8 mouse cellular contexts compared by ENCODE assay signal in the genomic region with DNA sequence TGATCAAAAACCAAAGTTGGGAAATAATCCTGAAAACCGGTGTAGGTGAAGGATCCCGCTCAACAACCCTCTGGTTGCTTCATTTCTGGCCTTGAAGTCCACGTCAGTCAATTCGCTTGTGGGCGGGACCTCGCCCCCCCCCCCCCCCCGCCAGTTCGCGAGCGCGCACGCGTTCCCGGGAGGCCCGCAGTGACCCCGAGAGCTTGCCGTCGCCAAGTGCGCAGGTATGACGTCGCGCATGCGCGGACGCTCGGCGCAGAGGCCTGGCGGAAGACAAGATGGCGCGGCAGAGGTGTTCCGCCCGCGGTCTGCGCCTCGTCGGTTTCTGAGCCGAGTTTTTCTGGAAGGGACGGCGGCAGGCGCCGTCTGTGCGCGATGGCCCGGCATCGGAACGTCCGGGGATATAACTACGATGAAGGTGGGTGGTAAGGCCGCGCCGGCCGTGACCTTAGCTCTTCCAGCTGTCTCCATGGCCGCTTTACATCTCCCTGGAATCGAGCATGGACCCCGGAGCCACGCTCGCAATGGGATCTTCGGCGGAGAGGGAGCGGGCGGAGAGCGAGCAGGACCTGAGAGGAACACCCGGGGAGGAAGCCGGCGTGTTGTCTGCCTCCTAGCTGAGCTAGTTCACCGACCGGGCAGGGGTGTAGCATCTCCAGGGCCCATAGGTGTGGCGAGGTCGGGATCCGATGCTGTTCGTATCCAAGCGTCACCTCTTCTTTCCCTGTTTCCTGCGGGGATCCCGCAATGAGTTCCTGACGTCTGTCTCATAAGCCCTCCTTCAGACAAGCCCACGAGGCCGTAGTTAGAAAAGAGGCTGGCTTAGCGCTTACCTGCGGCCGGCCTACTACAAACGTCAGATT. TPM values are rescaled to one million over a fixed set of nuclear protein-coding genes. Genes with fewer than 3 reads are reported as not detected.
DNase-seq lines count a peak whose midpoint lies in the region; ATAC-seq and TF ChIP-seq lines count a peak whose summit lies in the region.

A gene (plus strand): TSS at position 221 of the 863 bp plus-strand sequence.

- WGBS in forebrain, embryonic 16.5 days: under 1% methylated on average over 71 of the region's 81 CpGs
- under 1% methylated on average over 69 of the region's 81 CpGs for WGBS in lung, embryonic 14.5 days
- WGBS in olfactory bulb, adult 2 months: under 1% methylated on average over 81 of the region's 81 CpGs
- under 1% methylated on average over 81 of the region's 81 CpGs for WGBS in thymus, adult 2 months

- H3K9me3 ChIP-seq in G1E (replicated peaks): no peaks in the 10 kb centered on the region
- H3K9me3 ChIP-seq in forebrain, embryonic 16.5 days (ENCODE audit: control insufficient read depth, low read length): no peaks in the 10 kb centered on the region
- no peaks in the 10 kb centered on the region for H3K9me3 ChIP-seq in lung, embryonic 14.5 days (ENCODE audit: low read depth, low read length)

- H3K4me2 ChIP-seq in forebrain, embryonic 16.5 days (ENCODE audit: low read length): peak within 1 kb of the TSS; percentile 76
- peak within 1 kb of the TSS; percentile 78 for H3K4me2 ChIP-seq in lung, embryonic 14.5 days

- H3K27me3 ChIP-seq in G1E (ENCODE audit: insufficient read depth, low read length): no peaks in the 10 kb centered on the region
- no peaks in the 10 kb centered on the region for H3K27me3 ChIP-seq in forebrain, embryonic 16.5 days (replicated peaks; ENCODE audit: control insufficient read depth, insufficient read depth, low read length)
- no peaks in the 10 kb centered on the region for H3K27me3 ChIP-seq in lung, embryonic 14.5 days (ENCODE audit: insufficient read depth, low read length)
- H3K27me3 ChIP-seq in thymus, adult 2 months (ENCODE audit: control insufficient read depth, insufficient read depth, low read length): no peaks in the 10 kb centered on the region

- TF ChIP-seq POLR2A in olfactory bulb, adult 2 months (IDR thresholded peaks at IDR 0.05; ENCODE audit: insufficient read depth, low read depth, low read length): peak; percentile 56; the same call in 1 of the 2 replicates
- TF ChIP-seq POLR2A in thymus, adult 2 months (IDR thresholded peaks at IDR 0.05; ENCODE audit: control insufficient read depth, extremely low read depth, insufficient read depth, low read length, poor library complexity): no peak; the same call in 1 of the 2 replicates

- intact Hi-C loops in heart, postnatal 36 days (cut with DNase I): loop anchor here (5.0 to 10.0 kb wide), 2 partner anchors 861 to 981 kb away; a partner anchor contains a TSS

- H3K4me1 ChIP-seq in G1E (ENCODE audit: insufficient read depth, low read depth, low read length): peaks cover 49% of the 10 kb centered on the region
- H3K4me1 ChIP-seq in forebrain, embryonic 16.5 days (replicated peaks; ENCODE audit: control insufficient read depth, insufficient read depth, low read length): peaks cover 13% of the 10 kb centered on the region
- H3K4me1 ChIP-seq in lung, embryonic 14.5 days (ENCODE audit: insufficient read depth): peaks cover 5% of the 10 kb centered on the region; the same call in 1 of the 2 replicates
- no peaks in the 10 kb centered on the region for H3K4me1 ChIP-seq in olfactory bulb, adult 2 months (ENCODE audit: control insufficient read depth, insufficient read depth, low read length)
- peaks cover 4% of the 10 kb centered on the region for H3K4me1 ChIP-seq in thymus, adult 2 months (replicated peaks; ENCODE audit: control insufficient read depth, insufficient read depth, low read length)

- peak within 1 kb of the TSS; percentile 72 for H3K9ac ChIP-seq in forebrain, embryonic 16.5 days (replicated peaks; ENCODE audit: low read depth, low read length)
- H3K9ac ChIP-seq in lung, embryonic 14.5 days: peak within 1 kb of the TSS; percentile 86

- peak; percentile 62 for ATAC-seq in G1E (ENCODE audit: extremely low read depth, insufficient number of reproducible peaks, low FRiP score, poor library complexity, severe bottlenecking)
- ATAC-seq in forebrain, embryonic 16.5 days: peak; percentile 98
- ATAC-seq in lung, embryonic 14.5 days (ENCODE audit: insufficient read depth): peak; percentile 97

- H3K36me3 ChIP-seq in G1E (replicated peaks): peaks cover 36% of the 10 kb centered on the region
- H3K36me3 ChIP-seq in forebrain, embryonic 16.5 days (ENCODE audit: control insufficient read depth, insufficient read depth): 0 out of 2 replicates have a peak, but pooled peaks cover 6% of the 10 kb centered on the region
- H3K36me3 ChIP-seq in lung, embryonic 14.5 days (ENCODE audit: insufficient read depth): peaks cover 10% of the 10 kb centered on the region
- peaks cover 11% of the 10 kb centered on the region; the same call in 1 of the 2 replicates for H3K36me3 ChIP-seq in thymus, adult 2 months (ENCODE audit: control insufficient read depth, insufficient read depth, low read length)

- H3K4me3 ChIP-seq in G1E (ENCODE audit: low read depth, low read length): peak within 1 kb of the TSS; percentile 99
- H3K4me3 ChIP-seq in forebrain, embryonic 16.5 days (replicated peaks; ENCODE audit: low read length): peak within 1 kb of the TSS; percentile 64
- peak within 1 kb of the TSS; percentile 87 for H3K4me3 ChIP-seq in layer of hippocampus, adult 2 months
- H3K4me3 ChIP-seq in lung, embryonic 14.5 days (ENCODE audit: low read depth, low read length): peak within 1 kb of the TSS; percentile 93
- peak within 1 kb of the TSS; percentile 94 for H3K4me3 ChIP-seq in olfactory bulb, adult 2 months (ENCODE audit: insufficient read depth, low read depth, low read length)
- H3K4me3 ChIP-seq in thymus, adult 2 months (ENCODE audit: control insufficient read depth, insufficient read depth, low read length): peak within 1 kb of the TSS; percentile 97

- no peak for TF ChIP-seq CTCF in G1E (IDR thresholded peaks at IDR 0.05; ENCODE audit: low read depth, low read length)
- no peak for TF ChIP-seq CTCF in layer of hippocampus, adult 2 months (conservative IDR thresholded peaks at IDR 0.05)
- TF ChIP-seq CTCF in lung, embryonic 14.5 days (IDR thresholded peaks at IDR 0.05; ENCODE audit: low read depth): no peak
- no peak for TF ChIP-seq CTCF in olfactory bulb, adult 2 months (IDR thresholded peaks at IDR 0.05; ENCODE audit: insufficient read depth, low read depth, low read length)
- no peak for TF ChIP-seq CTCF in thymus, adult 2 months (IDR thresholded peaks at IDR 0.05; ENCODE audit: borderline replicate concordance, control insufficient read depth, extremely low read depth, insufficient read depth, low read length, poor library complexity)

- DNase-seq in G1E (ENCODE audit: low spot score): peak; percentile 87
- DNase-seq in cerebellum, adult 18-20 months: peak; percentile 91 to 97
- peak; percentile 91 for DNase-seq in heart, postnatal 36 days
- peak; percentile 89 to 92 for DNase-seq in layer of hippocampus, adult 2 months (ENCODE audit: low spot score in 2 of 2)
- DNase-seq in lung, embryonic 14.5 days: peak; percentile 97
- peak; percentile 90 for DNase-seq in thymus, adult 2 months

- H3K27ac ChIP-seq in forebrain, embryonic 16.5 days (ENCODE audit: low read length): peak within 1 kb of the TSS; percentile 54
- H3K27ac ChIP-seq in layer of hippocampus, adult 2 months: peak within 1 kb of the TSS; percentile 90
- H3K27ac ChIP-seq in lung, embryonic 14.5 days (ENCODE audit: low read depth): peak within 1 kb of the TSS; percentile 72
- peak within 1 kb of the TSS; percentile 10 for H3K27ac ChIP-seq in olfactory bulb, adult 2 months (ENCODE audit: insufficient read depth, low read depth, low read length)
- H3K27ac ChIP-seq in thymus, adult 2 months (ENCODE audit: control insufficient read depth, insufficient read depth, low read length): peak within 1 kb of the TSS; percentile 41

RNA-seq across cellular contexts. Expression of the gene that starts here (rescaled TPM):
- total RNA-seq in G1E (2014; fragmentation: Nextera tagmentation) (153 and 180 TPM in 2 replicates), G1E (2017) (150 and 153 TPM in 2 replicates)
- polyA plus RNA-seq in G1E (2012): 52.5 and 132 TPM in 2 replicates
- polyA plus RNA-seq in forebrain, embryonic 16.5 days (2015; fragmentation: Nextera tagmentation; extraction: Ambion mirVana): 123 and 127 TPM in 2 replicates
- 10 to 100 TPM; 77.8 to 79.0 TPM for total RNA-seq in heart, postnatal 36 days (2021)
- total RNA-seq in layer of hippocampus, adult 2 months (2021): 10 to 100 TPM; 62.0 to 68.9 TPM
- 88.6 and 92.5 TPM in 2 replicates for polyA plus RNA-seq in lung, embryonic 14.5 days (2014; fragmentation: Nextera tagmentation; extraction: Ambion mirVana)
- polyA plus RNA-seq in olfactory bulb, adult 2 months (2012; ENCODE audit: insufficient read depth, insufficient read length, low replicate concordance, missing spikeins): not detected in 2 replicates
- polyA plus RNA-seq in thymus, adult 2 months (2012; rRNA removed): 27.8 and 33.5 TPM in 2 replicates

Comparison
In these comparisons a context has a peak if more than half of its experiments do, and no peak if none do; other contexts are left out.
1. Peak in every context shown above with its lines: DNase-seq, ATAC-seq, H3K4me3 ChIP-seq and H3K27ac ChIP-seq.
2. H3K27ac ChIP-seq: peak in every context shown above with its lines; median percentile 90 in layer of hippocampus, adult 2 months; 72 in lung, embryonic 14.5 days; 54 in forebrain, embryonic 16.5 days; 41 in thymus, adult 2 months; 10 in olfactory bulb, adult 2 months.